Mouse (Mus musculus) gastrocnemius, postnatal 10 days (tissue): ENCODE data around the gene Jph3. TPM values are rescaled to one million over a fixed set of nuclear protein-coding genes. Genes with fewer than 3 reads are reported as not detected.

Experiments used
- DNase-seq: peaks from one replicate; pipeline ENCODE4 v3.0.0; 2021; ENCODE audit warnings: mixed read lengths
- total RNA-seq, 2 experiments: library from RNA; stranded (reverse); gene quantifications; 2 replicates each; pipeline ENCODE4 v1.2.3; 2021

Gene Jph3
- total RNA-seq, 2 experiments from 2014 or later: 0.14 to 0.16 TPM

DNA sequence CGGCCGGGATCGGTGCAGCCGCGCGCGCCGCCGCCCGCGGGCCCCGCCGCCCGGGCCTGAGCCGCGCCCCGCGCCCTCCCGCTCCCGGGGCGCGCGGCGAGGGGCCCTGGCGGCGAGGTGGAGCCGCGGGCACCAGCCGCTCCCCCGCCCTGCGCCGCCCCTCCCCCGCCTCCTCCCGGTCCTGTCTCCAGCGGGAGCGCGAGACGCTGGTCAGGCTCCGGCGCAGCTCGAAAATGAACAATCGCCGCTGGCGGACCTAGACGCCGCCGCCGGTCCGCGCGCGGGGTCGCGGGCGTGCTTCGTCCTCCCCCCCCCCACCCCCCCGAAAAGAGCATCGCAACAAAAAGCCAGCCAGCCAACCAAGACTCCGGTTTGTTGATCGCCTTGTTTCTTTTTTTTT, 747 bp downstream of the Jph3 start:
- no peak for DNase-seq

DNA sequence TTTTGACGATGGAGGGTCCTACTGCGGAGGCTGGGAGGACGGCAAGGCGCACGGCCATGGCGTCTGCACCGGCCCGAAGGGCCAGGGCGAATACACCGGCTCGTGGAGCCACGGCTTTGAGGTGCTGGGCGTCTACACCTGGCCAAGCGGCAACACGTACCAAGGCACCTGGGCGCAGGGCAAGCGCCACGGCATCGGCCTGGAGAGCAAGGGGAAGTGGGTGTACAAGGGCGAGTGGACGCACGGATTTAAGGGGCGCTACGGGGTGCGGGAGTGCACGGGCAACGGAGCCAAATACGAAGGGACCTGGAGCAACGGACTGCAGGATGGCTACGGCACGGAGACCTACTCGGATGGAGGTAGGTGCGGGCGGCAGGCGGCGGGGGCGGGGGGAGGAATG, 1.2 kb downstream of the Jph3 start:
- no peak for DNase-seq

DNA sequence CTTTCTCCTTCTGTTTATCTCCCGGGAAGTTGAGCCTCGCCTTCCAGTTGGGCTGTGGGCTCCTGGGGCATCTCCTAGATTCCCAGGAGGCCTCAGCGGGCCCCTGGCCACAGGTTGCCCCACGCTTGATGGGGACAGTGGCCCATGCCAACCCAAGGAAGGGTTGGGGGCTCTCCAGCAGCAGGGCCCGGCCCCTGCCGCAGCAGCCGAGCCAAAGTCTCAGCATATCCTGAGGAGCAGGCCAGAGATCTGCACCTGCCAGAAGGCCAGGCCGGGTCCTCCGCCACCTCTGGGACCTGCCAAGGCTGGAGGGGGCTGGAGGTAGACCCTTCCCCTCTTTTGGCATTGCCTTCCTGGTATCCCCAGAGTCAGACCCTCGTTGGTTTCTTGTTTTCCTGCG, 1.6 kb downstream of the Jph3 start:
- no peak for DNase-seq

DNA sequence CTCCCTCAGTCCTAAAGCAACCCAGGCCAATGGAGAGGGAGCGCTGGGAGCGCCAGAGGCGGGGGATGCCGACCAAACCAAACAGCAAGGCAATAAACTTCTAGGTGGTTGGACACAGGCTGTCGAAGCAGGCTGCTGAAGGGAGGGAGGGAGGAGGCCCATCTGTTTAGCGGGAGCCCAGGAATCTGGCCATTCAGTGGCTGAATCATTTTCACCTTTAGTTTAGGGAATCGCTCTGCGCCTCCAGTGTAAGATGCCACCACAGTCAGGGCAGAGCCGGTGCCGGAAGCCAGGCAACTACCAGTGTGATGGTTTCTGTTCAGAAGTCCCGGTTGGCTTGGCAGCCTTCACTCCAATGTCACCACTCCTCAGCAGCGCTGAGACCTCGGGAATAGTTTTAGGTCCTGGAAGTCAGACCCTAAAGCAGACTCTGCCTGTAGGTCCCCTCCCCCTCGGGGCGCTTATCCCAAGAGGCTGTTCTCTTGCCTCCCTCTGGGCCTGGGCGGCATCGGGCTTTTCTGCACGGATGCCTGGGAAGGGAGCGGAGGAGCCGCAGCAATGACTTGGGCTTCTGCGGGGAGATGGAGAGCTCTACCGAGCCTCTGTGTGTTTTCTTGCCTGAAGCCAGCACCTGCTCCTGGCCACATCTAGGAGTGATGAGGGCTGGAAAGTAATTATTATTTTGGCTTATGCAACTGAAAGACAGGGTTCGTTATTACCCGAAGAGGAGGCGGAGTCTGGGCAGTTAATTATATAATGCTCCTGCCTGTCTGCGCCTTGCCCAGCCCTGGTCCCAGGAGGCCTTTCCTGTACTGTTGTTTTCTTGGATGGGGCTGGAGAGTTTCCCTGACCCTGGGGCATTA, 2.3 kb downstream of the Jph3 start:
- no peak for DNase-seq

DNA sequence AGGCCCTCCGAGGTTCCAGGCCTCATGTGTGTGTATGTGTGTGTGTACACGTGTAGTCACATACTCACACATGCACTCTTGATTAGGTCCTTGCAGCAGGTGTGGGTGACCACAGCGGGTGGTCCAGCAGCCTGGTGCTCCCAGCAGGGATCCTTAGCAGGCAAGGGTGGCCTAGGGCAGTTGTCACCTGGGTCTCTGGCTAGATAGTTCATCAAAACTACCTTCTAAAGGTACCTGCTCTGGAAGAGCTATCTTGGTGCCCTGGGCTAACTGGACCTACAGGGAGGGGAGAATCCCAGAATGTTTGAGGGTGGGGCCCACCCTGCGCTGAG, 2.9 kb downstream of the Jph3 start:
- no peak for DNase-seq

DNA sequence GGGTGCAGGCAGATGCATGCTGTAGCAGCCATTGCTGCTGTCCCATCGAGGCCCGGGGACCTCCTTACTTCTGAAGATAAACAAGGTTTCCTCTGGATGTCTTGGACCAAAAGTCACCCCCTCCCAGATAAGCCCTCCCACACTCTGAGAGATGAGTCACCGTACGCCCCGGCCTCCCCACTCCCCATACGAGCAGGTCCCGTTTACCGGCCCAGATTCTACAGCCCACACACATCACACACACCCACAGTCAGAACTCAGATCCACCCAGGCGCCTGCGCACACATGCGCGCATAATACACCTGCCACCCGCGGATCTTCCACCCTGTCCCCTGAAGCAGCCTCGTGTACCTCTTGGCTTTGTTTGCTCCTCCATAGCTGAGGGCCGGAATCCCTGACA, 4.8 kb downstream of the Jph3 start:
- DNase-seq: no peak

DNA sequence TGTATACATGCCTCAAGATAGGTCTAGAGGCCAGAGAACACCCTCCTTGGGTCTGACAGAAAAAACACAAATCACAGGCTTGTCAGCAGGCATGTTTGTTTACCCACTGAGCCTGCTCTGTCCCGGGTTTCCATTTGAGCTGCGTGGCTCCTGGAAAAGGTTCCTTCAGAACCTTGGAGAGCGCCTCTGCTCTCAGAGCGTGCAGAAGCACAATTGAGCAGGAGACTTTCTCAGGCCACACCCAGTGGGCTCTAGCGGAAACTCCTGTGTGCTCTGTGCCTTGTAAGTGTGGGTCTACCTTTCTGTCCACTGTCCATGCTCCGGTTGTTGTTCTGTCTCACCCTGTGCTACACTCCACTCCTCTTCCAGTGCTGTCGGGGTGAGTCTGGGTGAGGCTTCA, 6.8 kb downstream of the Jph3 start:
- peak; percentile 52 for DNase-seq

DNA sequence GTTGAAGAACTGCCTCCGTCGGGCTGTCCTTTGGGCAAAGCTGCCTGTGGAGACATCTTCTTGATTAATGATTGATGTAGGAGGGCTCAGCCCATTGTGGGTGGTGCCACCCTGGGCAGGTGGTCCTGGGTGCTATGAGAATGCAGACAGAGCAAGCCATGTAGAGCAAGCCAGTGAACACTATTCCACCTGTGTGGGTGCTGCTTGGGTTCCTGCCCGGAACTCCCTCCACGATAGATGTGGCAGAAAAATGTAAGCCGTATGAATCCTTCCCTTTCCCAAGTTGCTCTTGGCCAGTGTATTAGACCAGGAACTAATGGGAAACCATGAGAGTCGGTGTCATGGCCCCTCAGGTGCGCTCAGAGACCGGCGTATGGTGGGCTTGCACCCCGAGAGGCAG, 11.3 kb downstream of the Jph3 start:
- no peak for DNase-seq

DNA sequence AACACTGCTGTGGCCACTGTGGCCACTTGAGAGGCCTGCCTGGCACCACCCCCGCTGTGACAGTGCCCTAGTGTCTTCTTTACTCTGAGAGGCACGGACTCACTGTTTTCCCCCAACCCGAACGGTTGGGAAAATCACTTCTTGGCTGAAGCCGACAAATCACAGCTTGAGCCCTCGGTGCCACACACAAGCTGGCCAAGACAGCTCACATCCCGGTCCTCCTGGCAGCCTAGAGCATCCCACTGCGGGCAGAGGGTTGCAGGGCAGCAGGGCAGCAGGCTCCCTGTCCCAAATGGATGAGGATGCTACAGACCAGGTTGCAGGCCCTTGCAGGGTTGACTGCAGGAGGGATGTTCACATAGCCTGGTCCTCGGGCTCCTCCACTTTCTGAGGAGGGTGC, 20.1 kb downstream of the Jph3 start:
- DNase-seq: no peak

DNA sequence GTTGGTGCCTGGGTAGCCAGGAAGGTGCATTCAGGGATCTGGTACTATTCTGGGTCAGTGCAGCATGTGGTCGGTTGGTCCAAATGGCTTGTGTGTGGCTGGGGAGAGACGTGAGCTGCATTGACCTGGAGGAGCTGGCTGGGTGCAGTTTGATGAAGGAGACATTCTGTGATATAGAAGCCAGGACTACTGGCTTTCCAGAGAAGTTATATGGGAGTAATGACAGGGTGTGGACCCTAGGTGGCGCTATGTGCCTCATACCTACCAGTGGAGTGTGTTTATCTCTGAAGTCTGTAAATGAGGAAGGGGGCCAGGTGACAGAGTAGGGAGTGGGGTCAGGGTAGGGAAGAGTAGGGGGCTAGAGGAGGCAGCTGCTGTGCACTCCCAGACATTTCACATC, 21.1 kb downstream of the Jph3 start:
- DNase-seq: no peak

DNA sequence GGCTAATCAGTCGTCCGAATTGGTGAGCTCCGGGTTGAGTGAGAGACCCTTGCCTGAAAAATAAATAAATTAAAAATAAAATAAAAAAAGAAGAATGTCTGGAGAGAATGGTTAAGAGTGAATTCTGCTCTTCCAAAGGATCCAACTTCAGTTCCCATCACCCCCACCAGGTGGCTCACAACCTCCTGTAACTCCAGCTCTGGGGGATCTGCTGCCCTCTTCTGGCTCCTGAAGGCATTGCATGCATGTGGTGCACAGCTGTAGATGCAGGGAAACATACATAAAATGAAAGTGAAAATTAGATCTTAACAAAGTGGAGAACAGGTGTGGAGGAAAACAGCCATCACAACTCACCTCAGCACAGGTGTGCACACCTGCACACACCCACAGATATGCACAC, 22.0 kb downstream of the Jph3 start:
- DNase-seq: peak; percentile 70

DNA sequence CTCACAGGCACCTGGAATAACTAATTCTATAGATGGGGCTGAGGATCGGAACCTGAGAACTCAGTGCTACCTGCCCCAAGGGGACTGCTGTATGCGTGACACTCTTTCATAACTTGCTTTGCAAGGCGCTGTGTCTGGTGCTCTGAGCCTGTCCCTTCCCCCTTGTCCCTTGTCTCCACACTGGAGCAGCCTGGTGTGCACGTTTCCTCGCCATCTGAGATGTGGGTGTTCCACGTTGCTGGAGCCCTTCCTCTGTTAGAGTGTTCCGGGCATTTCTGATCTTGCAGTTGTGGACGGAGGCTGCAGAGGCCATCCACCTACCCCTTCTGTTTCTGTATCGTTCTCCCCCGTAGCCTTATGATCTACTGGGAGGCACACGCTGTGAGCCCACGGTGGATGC, 29.0 kb downstream of the Jph3 start:
- no peak for DNase-seq

DNA sequence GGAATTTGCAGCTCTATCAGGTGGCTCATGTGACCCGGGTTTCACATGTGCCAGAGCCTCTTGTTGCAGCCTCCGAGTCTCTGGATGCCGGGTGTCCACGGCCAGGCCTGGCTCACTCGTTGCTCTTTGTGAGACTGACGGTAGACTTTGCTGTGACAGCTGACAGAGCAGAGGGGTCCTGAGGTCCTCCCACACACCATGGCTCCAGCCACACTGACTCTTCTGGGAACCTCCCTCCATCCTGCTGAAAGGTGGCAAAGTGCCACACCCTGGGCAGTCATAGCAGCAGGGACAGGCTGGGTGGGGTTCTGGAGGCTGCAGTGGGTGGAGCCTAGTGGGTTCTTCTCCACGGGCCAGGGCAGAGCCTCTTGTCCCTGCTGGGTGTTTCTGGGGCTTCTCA, 31.1 kb downstream of the Jph3 start:
- DNase-seq: no peak

DNA sequence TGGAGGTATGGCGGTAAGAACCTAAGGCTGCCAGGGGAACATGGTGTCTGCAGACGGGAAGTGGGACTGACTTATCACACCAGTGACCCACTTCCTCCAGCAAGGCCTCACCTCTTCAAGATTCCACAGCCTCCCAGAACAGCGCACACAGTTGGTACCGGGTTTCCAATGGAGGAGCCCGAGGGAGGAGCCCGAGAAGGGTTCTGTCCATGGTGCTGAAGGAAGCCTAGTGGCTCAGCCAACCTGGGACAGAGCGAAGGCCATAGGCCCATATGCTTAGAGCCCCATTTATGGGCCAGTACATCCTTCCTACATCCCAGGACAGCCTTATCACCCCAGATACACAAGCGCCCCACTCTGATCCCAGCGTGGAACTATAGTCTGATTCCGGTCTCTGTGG, 32.1 kb downstream of the Jph3 start:
- DNase-seq: peak; percentile 38

DNA sequence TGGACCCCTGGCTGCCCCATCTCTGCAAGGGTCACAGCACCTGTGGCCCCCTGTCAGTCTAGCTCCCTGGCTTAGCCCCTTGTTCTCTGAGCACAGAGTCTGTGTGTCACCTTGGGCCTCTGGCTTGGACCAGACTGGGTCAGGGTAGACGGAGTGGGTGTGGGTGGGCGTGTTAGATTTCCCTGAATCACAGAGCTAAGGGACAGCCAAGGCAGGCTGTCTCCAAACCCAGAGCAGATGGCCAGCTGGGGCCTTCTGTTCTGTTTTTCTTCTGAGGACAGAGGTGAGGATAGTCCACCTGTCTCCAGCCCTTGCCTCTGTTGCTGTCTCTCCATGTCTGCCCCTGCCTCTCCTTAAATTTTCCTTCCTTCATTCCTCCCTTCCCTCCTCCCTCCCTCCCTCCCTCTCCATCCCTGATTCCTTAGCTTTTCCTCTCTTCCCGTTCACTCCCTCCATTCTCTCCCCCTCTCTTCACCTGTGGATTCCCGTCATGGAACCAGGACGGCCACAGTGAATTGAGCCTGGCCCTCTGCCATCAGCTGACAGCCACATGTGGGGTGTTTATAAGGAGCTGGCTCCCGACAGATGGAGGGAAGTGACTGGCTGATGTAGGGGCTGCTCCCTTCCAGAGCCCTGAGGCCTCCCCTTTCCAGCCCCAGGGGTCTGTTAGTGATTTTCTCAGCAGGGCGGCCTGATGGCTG, 33.7 kb downstream of the Jph3 start:
- DNase-seq: no peak

DNA sequence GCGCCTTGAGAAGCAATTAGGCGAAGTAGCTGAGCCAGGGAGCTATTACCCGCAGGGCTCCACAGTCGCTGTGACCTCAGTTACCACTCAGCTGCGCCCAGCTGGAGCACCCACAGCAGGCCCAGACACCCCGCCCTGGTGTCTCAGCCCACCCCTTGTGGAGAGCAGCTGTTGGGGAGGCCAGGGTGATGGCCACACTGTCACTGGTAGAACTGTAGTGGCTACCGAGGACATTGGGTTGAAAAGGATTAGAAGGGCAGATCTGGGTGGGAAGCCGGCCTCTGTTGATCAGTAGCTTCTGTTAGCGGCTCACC, 34.2 kb downstream of the Jph3 start:
- no peak for DNase-seq

DNA sequence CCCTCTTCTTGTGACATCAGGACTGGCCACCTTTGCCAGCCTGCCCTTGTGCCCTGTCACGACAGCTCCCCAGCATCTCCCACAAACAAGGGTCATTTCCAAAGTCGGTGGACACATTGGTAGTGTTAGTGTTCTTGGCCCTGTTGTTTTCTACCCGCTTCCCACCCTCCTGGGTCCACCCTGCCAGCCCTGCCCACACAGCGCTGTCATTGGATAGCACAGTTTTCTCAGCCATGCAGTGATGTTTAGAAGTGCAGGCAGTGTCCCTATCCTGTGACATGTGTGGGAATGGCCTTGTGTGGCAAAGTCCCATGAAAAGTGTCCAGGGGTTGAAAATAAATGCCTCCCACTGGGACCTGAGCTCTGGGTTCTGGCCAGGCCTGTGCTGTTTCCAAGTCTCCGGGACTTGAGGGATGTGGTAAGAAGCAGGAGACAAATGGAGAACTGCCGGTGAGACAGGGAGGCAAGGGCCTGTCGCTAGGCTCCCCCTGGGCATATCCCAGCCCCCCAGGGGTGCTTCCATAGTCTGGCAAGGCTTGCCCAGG, 36.2 kb downstream of the Jph3 start:
- DNase-seq: no peak

DNA sequence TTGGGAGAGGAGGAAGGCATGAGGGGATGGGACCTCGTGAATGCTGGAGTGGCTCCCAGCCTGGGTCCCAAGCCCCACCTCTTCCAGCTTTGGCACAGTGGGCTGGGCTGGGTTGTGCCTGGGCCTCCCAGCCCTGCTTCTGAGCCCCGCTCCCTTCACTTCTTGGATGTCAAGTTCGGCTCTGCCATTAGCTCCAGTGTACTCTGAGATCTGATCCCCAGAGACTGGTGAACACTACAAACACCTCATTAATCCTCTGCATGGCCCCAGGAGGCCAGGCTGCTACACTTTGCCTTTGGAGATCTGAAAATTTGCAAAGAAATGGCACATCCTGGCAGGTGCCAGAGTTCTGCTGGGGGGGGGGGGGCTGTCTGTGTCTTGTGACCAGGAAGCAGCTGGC, 39.7 kb downstream of the Jph3 start:
- DNase-seq: no peak

DNA sequence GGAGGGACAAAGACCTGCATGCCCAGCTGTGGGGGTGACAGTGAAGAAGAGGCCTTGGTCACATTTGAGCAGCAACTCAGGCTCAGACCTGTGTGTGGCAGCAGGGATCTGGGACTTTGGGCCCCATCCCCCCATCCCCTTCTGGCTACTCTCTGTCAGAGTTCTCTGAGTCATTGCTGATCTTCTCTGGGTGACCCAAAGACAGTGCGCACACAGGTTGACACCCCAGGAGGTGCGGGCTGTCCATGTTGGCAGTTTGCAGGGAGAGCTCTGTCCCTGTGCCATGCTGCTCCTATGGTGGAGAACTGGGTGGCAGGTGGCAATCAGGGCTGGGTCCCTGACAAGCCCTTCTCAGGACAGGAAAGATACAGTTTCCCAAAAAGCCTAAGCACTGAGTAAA, 40.2 kb downstream of the Jph3 start:
- no peak for DNase-seq

DNA sequence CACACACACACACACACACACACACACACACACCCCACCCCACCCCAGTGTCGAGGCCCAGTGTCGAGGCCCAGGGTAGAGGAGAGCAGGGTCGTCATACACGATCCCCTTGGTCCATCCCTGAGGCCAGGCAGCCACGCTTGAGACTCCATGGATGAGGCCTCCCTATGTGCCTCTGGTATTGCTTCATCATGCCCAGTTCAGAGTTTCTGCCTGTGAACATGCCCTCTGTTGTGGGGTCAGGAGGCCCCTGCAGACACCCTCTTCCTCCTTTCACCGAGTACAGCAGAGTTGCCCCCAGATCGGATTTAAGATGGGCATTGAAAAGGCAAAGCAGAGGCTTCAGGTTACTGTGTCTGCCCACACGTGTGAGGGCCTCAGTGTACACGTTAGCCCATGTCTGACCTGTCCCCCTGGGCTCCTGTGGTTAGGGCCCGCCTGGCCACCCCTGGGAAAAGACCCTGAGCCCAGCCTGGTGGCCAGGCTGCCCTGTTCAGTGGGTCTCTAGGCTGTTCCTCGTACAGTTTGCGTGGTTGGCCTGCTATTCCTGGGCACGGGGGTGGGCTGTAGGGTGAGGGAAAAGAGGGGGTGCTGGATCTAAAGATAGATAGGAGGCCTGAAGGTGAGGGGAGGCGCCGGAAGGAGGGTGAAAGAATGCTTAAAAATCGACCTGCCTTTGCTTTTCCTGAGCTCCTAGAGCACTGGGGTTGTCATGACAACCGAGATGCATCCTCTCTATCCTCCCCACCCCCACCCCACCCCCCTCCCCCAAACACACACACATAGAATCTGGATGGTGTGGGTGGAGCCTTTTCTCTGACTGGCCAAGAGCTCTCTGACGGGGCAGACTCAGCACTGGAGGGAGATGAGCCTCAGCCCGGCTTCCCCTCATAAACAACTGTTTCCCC, 41.7 kb downstream of the Jph3 start:
- DNase-seq: no peak

DNA sequence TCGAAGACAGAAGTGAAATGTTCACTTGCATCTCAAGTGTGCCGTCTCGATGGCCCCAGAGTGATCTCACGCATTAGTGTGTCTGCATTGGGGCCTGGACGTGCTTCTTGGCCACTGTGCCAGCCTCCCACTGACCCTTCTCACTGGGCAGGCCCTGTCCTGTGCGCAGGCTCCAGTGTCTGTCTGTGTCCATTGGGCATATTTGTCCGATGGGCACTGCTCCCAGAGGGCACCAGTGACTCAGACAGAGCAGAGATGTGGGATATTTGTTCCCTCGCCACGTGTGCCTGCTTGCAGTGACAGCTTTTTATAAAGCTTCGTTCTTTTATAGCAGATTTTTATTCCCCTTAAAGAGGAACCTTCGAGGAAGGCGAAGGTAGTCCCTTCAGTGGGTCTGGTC, 44.5 kb downstream of the Jph3 start:
- DNase-seq: no peak

DNA sequence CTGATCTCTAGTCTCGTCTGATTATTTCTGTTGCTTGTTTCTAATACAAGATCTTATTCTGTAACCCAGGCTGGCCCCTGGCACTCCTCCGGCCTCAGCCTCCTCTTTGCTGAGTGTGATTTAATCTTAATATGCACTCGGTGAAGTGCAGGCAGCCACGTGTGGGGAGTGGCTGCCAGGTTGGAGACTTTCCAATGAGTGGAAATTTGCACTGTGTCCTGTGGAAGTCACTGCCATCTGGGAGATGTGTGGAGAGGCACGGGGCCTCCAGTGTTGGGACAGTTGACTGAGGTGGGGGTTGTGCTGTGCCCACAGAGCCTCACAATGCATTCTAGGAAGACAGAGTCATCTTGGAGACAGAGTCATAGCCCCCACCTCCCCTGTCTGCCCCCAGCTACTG, 53.1 kb downstream of the Jph3 start:
- DNase-seq: no peak

DNA sequence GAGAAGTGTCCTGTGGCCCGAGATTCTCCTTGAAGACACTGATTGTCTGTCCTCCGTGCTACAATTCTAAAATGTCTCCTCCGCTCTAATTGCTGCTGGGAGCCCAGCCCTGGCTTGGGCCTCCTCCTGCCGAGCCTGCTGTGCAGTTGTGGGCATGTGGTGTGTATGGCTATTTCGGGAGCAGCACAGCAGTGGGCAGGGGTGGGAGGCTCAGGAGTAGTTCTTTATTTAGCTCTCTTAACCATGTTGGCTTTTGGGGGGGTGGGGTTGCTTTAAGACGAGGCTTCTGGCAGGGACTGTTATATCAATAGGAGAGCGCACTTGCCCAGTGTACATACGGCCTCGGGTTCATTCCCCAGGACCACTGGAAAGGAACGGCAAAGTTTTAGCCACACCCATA, 57.1 kb downstream of the Jph3 start:
- no peak for DNase-seq
